Mouse (Mus musculus): Measurements from ENCODE around the gene Hmgb1.

DNA sequence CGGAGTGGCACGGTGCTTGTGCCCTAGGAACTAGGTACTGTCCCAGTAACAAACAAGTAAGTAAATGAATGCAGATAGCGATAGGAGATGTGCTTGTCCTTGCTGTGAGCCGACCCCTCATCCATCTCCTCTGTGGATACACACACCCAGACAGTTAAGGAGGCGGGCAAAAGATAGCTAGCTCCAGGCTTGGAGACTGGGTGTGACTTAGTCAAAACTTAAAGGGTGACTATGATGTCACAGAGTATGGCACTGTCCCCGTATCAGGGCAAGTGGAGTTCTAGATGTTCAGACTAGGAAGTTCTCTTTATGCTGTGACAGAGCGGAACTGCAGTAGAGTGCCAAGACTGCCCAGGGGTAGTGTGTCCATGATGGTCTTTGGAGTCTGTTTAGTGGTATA, 37.6 kb downstream of the Hmgb1 start:
- TF ChIP-seq POLR2A (IDR thresholded peaks at IDR 0.05; ENCODE audit: control insufficient read depth, low read depth, low read length) = no peak
- TF ChIP-seq CTCF (IDR thresholded peaks at IDR 0.05; ENCODE audit: control insufficient read depth, insufficient read depth, insufficient replicate concordance, low read depth, low read length) = no peak
